Mouse (Mus musculus): ENCODE measurements around the gene Tpcn1. TPM values are rescaled to one million over a fixed set of nuclear protein-coding genes. Genes with fewer than 3 reads are reported as not detected.
A peak's percentile ranks its signal among the peaks of the same experiment; 100 is the strongest.

Gene Tpcn1
- 10 to 100 TPM; 34.8 to 36.7 (median 36.3) TPM for total RNA-seq (2022)

DNA sequence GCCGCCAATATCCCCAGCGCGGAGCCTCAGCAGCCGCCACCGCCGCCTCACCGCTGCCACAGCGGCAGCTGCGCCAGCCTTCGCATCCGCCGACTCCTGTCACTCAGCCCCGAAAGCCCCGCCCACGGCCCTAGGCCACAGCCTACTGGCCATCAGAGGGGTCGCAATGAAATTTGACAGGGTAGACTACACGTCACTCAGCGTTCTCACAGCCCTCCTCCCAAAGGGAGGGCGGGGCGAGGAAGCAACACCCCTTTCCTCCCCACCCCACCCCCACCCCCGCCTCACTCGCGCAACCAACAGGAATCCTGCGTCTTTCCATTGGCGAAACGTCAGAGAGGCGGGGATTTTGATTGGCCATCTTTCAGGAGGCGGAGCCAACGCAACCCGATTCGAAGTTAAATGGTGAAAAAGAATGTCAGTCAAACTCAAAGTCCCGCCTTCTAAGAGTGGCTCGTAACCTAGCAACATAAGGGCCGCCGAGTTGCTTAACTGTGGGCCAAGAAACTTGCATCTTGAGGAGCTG lies at the start of gene Tpcn1, which contains the start of gene Iqcd:
Gene Tpcn1 (minus strand): TSS at position 105 of the 526 bp plus-strand sequence.
Gene Iqcd (plus strand): TSS at position 448 of the 526 bp plus-strand sequence.
- peak; percentile 99 for DNase-seq (ENCODE audit: low spot score)

DNA sequence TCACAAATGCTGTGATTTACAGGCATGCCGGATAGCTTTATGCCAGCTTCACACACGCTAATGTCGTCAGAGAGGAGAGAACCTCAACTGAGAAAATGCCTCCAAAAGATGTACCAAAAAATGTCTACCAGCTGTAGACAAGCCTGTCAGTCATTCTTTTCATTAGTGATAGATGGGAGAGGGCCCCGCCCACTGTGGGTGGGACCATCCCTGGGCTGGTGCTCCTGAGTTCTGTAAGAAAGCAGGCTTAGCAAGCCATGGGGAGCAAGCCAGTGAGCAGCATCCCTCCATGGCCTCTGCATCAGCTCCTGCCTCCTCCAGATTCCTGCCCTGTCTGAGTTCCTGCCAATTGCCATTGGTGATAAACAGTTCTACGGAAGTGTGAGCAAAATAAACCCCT lies 47.2 kb upstream of the Tpcn1 start:
- no peak for DNase-seq (ENCODE audit: low spot score)

DNA sequence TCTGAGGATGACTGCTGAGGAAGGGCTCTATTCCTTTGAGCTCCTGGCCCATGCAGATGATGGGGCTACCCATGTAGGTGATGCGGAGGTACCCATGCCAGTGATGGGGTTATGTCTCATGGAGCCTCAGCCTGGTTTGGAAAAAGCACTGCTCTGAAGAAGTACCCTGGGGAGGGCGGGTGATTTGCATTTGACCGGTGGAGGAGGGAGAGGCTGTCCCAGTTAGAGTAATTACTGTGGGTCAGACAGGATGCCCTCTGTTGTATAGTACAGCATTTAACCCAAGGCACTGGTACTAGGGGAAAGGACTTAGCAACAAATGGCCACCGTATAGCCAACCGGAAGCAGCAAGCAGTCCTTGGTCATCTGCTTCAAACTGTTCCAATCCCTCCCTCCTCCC lies 46.4 kb upstream of the Tpcn1 start:
- DNase-seq (ENCODE audit: low spot score): no peak

DNA sequence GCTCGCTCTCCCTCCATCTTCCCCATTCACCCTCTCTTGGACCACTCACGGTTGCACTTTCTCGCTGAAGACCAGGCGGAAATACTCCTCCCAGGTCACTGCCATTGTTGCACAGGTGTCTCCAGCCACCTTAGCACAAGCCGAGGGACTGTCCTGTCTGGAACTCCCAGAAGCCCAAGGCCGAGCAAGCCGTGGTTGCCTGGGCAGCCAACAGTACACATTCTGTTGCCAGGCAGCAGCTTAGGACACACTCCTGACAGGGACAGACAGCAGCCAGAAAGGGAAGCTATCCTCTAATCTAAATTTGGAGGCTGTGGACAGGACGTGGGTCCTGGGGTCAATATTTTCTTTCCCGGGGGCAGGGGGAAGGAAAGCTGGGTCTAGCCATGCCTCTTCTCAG lies 45.7 kb upstream of the Tpcn1 start, which contains the start of gene Cfap73:
Gene Cfap73 (minus strand): TSS at position 105 of the 400 bp plus-strand sequence.
- DNase-seq (ENCODE audit: low spot score): no peak

DNA sequence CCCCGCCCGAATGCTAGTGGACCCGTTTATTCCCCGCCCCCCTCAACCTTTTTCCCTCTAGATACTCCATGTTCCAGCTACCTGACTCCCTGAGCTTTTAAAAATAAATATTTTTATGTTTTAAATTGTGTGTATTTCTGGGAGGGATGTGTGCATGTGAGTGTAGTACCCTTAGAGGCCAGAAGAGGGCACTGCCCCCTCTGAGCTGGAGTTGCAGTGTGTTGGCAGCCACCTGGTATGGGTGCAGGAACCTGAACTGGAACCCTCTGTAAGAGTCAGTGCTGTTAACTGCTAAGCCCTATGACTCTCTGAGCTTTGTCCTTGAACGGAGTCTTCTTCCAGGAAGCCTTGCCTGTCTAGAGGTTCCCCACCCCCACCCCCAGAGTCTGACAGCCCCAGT lies 43.4 kb upstream of the Tpcn1 start:
- DNase-seq (ENCODE audit: low spot score): no peak

DNA sequence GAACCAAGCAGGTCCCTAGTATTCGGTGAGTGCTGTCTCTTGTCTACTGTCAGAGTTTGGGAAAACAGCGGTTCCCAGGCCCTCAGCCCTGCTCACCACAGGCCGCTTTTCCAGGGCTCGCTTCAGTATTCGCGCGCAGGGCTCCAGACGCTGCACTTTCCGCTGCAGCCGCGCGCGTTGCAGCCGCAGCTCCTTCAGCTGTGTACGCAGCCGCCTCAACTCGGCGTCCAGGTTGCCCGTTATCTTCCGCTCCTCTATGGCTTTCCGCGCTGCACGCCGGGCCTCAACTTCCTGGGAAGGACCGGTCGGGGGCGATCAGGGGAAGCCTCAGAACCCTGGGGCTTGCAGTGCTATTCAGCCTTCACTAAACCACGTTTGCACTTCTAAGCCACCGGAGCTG lies 42.7 kb upstream of the Tpcn1 start:
- no peak for DNase-seq (ENCODE audit: low spot score)

DNA sequence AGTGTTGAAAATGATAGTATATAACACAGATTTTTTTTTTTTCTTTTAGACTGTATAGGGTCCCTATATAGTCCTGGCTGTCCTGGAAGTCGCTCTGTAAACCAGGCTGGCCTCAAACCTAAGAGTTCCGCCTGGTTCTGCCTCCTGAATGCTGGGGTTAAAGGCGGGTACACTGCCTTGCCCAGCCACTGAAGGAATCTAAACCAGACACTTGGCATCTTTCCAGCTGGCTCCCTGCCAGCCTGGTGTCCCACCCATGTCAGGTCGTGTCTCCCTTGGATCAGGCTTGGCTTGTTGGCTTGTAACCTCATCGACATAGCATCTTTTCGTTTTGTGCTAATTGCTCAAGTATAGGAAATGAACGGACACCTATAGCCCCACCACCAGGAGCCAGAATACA lies 40.2 kb upstream of the Tpcn1 start:
- no peak for DNase-seq (ENCODE audit: low spot score)

DNA sequence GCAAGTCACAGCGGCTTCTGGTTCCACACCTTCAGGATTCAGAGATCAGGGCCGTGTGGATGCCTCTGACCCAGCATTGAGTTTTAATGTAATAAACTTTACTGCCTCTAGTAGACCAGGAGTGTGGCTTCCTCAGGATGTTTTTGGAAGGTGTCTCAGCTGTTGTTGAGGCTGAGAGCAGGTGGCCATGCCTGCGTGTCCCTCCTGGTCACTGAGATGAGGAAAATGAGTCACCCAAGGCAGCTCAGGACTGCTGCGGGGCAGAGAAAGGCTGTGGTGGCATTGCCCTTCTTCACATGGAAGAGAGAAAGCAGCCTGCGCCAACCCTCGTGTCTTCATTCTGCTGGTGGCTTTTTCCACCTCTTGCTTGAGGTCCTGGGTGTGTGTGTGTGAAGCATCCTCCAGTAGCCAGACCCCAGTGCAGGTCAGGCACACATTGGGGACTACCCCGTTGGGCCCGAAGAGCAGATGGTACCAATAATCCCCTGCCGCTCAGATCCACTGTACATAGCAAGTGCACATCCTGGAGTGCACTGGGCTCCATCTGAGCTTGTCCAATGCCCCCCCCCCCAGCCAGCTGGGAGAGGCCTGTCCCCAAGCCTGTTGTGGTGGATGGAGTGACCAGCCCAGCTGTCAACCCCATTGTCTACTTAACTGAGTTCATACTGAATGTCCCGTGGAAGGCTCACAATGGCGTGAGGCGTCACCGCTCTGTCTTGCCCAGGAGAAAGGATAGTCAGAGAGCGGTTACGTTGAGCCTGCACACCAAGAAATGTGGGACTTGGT lies 39.2 kb upstream of the Tpcn1 start:
- no peak for DNase-seq (ENCODE audit: low spot score)

DNA sequence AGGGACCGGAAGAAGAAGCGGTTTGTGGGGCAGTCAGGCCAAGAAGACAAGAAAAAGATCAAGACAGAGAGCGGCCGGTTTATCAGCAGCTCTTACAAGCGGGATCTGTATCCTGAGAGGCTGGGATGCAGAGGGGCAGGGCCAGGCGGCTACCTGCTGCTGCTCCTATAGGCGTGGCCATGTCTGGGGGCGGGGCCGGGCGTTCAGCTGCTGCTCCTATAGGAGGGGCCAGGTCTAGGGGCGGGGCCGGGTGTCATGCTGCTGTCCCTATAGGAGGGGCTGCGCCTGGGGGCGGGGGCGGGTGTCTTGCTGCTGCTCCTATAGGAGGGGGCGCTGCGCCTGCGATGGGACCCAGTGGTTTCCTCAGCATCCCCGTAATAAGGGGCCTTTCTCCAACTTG lies 37.9 kb upstream of the Tpcn1 start:
- DNase-seq (ENCODE audit: low spot score): no peak

DNA sequence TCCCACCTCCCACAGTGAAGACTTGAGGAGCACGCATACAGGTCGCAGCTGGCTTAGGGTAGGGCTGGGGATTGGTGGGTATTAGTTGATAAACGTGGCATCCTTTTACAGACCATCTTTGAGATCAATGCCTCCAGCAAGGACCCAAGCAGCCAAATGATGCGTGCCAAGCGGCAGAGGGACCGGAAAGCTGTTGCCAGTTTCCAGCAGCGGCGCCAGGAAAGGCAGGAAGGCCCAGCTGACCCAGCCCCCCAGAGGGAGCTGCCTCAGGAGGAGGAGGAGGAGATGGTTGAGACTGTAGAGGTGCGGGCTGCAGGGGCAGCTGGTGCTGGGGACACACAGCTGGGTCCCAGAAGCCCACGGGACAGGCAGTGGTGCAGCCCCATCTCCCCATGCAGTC lies 36.0 kb upstream of the Tpcn1 start:
- no peak for DNase-seq (ENCODE audit: low spot score)

DNA sequence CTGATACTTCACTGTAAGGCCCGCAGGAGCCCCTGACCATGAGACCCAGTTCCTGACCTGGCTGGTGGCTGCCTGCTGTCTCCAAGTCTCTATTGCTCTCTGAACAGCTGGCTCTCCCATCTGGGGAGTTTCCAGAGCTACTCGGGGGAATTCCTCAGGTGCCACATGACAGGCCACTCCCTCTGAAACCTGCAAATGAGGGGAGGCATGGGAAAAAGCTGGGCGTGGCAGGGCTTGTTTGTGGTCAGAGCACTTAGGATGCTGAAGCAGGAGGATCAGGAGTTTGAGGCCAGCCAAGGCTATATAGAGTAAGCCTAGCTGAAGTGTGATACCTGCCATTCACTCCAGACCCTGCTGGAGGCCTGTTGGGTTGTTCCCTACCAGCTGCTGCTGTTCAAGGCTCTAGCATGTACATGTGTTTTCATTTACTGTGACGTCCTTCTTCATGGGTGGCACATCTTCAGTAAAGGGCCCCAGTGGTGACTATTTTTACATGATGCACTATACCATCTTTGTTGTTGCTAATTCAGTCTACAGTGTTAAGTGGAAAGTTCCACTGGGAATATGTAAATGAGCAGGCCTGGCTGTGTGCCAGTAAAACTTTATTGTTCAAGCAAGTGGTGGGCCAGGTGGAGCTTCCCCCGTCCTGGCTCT lies 33.9 kb upstream of the Tpcn1 start:
- no peak for DNase-seq (ENCODE audit: low spot score)

DNA sequence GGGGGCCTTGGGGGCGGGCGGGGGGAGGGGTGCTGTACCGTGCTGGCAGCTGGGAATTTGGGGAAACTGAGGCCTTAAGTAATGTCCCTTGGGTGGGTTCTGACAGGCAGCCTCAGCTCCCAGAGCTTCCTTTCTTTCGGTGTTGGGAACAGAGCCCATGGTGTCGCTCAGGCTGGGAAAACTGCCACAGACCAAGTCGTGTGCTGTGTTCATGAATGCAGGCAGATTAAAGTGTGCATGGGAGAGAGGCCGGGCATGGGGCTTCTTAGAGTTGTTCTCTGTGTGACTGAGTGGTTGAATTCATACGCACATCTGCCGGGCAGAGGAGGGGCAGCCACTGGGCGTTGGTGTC lies 33.3 kb upstream of the Tpcn1 start:
- DNase-seq (ENCODE audit: low spot score): no peak

DNA sequence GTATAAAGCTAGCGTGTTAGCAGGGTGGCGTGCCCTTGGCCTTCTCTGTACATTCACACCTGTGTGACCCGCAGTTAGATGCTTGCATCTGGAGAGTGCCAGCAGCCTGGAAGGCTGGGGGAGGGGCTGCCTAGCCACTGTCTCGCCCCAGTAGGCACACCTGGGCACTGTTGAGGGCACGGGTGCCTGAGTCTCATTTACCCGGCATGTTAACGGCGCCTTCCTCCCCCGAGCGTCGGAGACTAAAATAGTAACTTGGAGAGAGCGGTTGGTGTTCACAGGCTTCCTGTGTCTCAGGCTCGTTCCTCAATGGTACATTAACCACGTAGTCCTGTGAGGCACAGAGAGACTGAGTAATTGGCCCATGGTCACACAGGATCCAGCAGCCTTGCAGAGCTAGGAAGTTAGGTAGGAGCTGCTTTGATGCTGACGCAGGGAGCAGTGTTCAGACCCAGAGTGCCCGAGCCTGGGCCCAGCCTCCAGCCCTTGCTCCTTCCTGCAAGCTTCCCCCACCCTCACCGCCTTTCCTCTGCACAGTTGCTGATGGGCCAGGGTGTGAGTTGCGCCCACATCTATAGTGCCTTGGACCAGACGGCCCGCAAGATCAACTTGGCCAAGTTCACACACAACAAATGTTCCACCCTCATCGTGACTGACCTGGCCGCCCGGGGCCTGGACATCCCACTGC lies 32.7 kb upstream of the Tpcn1 start:
- DNase-seq (ENCODE audit: low spot score): no peak

DNA sequence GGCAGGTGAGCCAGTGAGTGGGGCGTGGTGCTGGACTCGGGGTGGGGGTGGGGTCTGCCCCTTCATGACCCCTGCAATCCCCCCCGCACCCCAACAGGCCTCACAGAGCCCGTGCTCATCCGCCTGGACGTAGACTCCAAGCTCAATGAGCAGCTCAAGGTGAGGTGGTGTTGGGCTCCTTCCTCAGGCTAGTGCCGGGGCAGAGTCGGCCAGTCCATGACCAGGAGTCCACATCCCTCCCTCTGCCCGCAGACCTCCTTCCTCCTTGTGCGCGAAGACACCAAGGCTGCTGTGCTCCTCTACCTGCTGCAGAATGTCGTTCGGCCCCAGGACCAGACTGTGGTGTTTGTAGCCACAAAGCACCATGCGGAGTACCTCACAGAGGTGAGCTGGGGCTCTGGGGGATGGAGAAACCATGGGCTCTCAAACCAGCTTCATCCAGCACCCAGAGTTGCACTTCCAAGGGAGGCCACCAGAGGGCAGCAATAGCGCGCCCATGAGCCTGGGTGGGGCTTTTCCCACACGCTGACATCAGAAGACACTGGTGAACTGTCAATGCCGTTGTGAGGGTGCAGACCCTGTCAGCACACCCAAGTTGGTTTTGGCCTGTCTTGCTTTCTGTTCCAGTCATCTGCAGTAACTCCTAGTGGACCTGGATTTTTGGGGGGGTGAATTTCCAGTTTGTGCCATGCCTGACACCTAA lies 32.1 kb upstream of the Tpcn1 start:
- peak; percentile 77 for DNase-seq (ENCODE audit: low spot score)

DNA sequence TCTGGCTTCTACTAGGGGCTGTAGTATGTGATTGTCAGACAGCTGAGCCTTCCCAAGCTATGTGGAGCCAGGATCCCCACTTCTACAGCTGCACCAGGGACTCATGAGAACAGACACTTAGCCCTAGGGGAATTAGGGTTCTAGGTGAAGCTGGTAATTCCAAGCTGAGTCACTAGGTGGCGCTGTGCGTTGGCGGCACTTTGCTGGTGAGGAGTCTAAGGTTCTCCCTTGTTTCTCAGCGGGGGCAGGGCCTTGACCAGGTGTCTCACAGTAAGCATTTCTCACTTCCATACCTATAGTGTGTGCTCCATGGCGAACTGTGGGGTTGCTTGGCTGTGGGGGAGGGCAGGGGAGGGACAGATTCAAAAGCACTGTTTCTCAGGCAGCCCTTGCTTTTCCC lies 30.7 kb upstream of the Tpcn1 start:
- DNase-seq (ENCODE audit: low spot score): no peak

DNA sequence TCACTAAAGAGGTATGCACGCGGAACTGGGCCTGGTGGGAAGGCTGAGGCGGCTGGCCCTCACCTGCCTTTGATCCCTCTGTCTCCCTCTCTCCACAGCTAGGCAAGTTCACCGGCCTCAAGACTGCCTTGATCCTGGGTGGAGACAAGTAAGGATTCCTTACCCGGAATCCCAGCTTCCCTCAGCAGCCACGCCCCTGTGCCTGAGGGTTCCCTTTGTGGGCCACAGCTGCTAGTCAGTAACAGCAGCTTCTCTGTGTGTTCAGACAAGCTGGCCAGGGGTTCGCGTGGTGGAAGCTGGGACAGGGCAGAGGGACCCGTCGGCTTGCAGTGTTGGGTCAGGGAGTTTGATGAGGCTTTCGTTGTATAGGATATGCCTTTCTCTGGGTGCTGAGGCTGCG lies 30.3 kb upstream of the Tpcn1 start:
- no peak for DNase-seq (ENCODE audit: low spot score)

DNA sequence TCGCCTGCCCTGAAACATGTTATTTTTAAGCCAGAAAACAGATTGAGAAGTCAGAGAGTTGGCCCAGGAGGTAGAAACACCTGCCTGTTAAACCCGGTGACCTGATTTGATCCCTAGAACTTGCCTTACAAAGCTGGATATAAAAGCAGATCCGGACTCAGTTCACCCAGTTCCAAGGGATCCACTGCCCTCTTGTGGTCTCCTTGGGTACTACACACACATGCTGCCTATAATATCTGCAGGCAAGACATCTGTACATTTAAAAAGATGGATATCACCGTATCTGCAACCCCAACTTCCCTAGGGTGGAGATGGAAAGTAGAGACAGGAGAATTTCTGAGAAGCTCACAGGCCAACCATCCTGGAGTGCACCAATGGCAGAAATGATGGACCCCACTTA lies 27.4 kb upstream of the Tpcn1 start:
- no peak for DNase-seq (ENCODE audit: low spot score)

DNA sequence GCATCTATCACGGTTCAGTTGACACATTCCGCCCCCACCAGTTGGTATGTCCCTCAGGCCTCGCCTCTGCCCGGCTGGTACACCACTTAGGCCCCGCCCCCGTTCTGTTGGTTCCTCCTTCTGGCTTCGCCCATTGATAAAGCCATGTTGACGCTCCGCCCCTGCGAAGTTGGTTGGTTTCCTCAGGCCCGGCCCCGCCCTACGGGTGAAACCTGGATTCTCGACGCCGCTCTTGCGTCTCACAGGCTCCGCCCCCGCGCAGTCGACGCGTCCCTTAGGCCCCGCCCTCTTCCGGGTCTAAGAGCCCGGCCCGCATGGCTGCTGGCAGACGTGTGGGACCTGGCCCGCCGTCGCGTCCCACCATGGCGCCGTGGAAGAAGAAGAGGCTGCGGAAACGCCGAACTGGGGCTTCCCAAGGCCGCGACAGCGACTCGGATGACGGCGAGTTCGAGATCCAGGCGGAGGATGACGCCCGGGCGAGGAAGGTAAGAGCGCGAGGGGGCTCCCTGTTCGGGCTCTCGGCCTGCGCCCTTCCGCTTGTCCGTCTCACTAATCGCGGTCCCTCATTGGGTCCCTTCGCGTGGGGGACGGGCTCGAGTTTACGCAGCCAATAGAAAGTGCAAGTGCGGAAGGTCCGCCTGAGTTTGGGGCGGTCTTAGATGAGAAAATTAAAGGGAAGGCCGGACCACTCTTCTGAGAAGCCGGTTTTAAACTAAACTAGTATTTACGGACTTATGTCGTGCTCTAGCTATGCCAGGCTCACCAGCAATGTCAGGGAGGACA lies 24.5 kb upstream of the Tpcn1 start:
- DNase-seq (ENCODE audit: low spot score): peak; percentile 100

DNA sequence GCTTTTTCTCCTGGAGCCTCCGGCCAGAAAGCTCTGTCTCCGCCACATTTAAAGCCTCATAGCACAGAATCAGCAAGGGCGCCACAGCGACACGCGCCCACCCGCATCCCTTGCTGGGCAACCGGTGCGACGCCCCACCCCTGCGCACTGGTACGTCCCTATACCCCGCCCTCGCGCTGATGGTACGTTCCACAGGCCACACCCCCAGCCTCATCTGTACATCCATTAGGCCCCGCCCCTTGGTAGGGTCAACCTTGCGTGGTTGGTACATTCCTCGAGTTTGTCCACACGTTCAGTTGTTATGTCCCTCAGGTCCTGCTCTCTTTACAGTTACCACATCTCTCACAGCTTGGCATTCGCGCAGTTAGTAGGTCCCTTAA lies 24.0 kb upstream of the Tpcn1 start, which contains the start of the genes Rita1 and Ddx54:
Gene Rita1 (minus strand): TSS at position 148 of the 380 bp plus-strand sequence.
Gene Ddx54 (plus strand): TSS at position 298 of the 380 bp plus-strand sequence.
- peak; percentile 96 for DNase-seq (ENCODE audit: low spot score)

DNA sequence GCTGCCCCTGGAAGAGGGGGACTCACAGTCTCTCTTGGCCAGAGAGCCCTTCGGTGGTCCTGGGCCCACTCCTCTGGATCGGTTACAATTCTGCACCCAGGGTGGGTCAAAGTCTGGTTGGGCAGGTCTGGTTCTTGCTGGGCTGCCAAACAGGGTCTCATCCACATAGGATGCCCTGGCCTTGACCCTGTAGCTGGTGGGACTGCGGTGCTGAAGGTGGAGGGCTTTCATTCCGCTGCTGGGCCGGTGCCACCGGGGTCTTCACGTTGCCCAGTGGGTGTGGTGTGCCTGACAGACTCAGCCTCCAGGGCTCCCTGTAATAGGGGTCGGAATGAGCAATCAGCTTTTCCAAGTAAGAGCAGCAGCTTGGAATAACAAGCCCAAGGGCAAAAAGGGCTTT lies 22.9 kb upstream of the Tpcn1 start:
- DNase-seq (ENCODE audit: low spot score): no peak

DNA sequence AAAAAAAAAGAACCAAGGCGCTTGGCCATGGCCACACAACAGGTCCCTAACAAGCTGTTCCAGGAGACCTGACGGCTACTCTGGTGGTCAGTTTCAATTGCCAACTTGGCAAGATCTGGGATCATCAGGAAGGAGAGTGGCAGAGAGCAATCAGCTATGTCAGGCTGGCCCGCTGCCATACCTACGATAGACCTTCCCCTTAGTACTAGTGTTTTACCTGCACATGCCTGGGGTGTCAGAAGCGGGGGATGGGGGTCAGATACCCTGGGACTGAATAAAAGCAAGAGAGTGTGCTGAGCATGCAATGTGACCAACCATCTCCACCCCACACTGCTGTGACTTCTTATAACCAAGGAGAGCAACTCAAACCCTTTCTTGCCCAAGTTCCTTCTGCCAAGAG lies 22.4 kb upstream of the Tpcn1 start:
- DNase-seq (ENCODE audit: low spot score): no peak

Measured in heart, adult 8-10 months (tissue).